Mouse (Mus musculus) heart, embryonic 11.5 days (tissue): ENCODE measurements at regions not wholly inside any gene's neighbourhood (a gene's known extent, or its start where the extent isn't known, plus 50 kb on each side); places are given as distances from the start of the nearest gene placed in this dataset.

Source experiments
- ATAC-seq: fragments of 200-750 bp; cut with Nextera tagmentation; replicated peaks from 2 replicates; pipeline ENCODE4 v1.8.0; 2017; ENCODE audit warnings: moderate library complexity; ENCODE audit not compliant: insufficient number of reproducible peaks, low FRiP score, low TSS enrichment
- H3K27ac ChIP-seq: fragments of 300-500 bp; sonication (generic); 2 replicates; pipeline ENCODE4 v1.5.1; 2014; ENCODE audit warnings: mild to moderate bottlenecking, low read depth, low read length
- H3K27me3 ChIP-seq: fragments of 300-500 bp; sonication (generic); 2 replicates; pipeline ENCODE4 v1.6.1; 2014; ENCODE audit warnings: mild to moderate bottlenecking, low read length, mixed read lengths; ENCODE audit not compliant: control insufficient read depth, insufficient read depth
- H3K36me3 ChIP-seq: fragments of 300-500 bp; sonication (generic); 2 replicates; pipeline ENCODE4 v1.6.1; 2014; ENCODE audit warnings: mild to moderate bottlenecking, low read length, moderate library complexity, mixed read lengths; ENCODE audit not compliant: control insufficient read depth, insufficient read depth
- H3K4me1 ChIP-seq: fragments of 300-500 bp; sonication (generic); 2 replicates; pipeline ENCODE4 v1.6.1; 2014; ENCODE audit warnings: low read length; ENCODE audit not compliant: control insufficient read depth, insufficient read depth
- H3K4me2 ChIP-seq: fragments of 300-500 bp; sonication (generic); 2 replicates; pipeline ENCODE4 v1.6.1; 2014; ENCODE audit warnings: mild to moderate bottlenecking, moderate library complexity
- H3K4me3 ChIP-seq: fragments of 300-500 bp; sonication (generic); 2 replicates; pipeline ENCODE4 v1.5.1; 2014; ENCODE audit warnings: low read depth, low read length
- H3K9ac ChIP-seq: fragments of 300-500 bp; sonication (generic); 2 replicates; pipeline ENCODE4 v1.6.1; 2014; ENCODE audit warnings: mild to moderate bottlenecking, low read depth, low read length, moderate library complexity
- H3K9me3 ChIP-seq: fragments of 300-500 bp; sonication (generic); replicated peaks from 2 replicates; pipeline ENCODE4 v1.6.1; 2016; ENCODE audit warnings: low read length; ENCODE audit not compliant: control insufficient read depth
- WGBS: fragments of 180-500 bp; shearing (Covaris S2); extraction: QIAGEN DNeasy Blood & Tissue Kit; methylation state at CpG from one replicate; pipeline ENCODE4 v1.1.7; 2014; ENCODE audit not compliant: insufficient replicate concordance; 5-methylcytosine and 5-hydroxymethylcytosine counted together

- no peak for ATAC-seq
- Histone ChIP-seq H3K4me1 (peaks cover 81% of the 10 kb centered on the region), H3K9me3 (no peaks in the 10 kb centered on the region), H3K27ac (peak overlapping the region; percentile 95), H3K9ac (peak overlapping the region; percentile 68), H3K36me3 (no peaks in the 10 kb centered on the region), H3K4me2 (peak overlapping the region; percentile 63), H3K27me3 (no peaks in the 10 kb centered on the region), H3K4me3 (no peak overlapping the region)
- WGBS = 54% methylated on average over 5 of the region's 5 CpGs
Measured at GRCm38 (mm10) chr2:30720291-30720690, 83.2 kb downstream of the 1700001O22Rik start.

- no peaks in the 10 kb centered on the region for H3K27me3 ChIP-seq
- no peak for ATAC-seq
- peak overlapping the region; percentile 63 for H3K4me2 ChIP-seq
- peak overlapping the region; percentile 95 for H3K27ac ChIP-seq
- 33% methylated on average over 6 of the region's 8 CpGs for WGBS
- H3K9me3 ChIP-seq = no peaks in the 10 kb centered on the region
- peaks cover 77% of the 10 kb centered on the region for H3K4me1 ChIP-seq
- peak overlapping the region; percentile 68 for H3K9ac ChIP-seq
- no peaks in the 10 kb centered on the region for H3K36me3 ChIP-seq
- H3K4me3 ChIP-seq = no peak overlapping the region
Measured at GRCm38 (mm10) chr2:30719611-30720290, 83.7 kb downstream of the 1700001O22Rik start.

DNA sequence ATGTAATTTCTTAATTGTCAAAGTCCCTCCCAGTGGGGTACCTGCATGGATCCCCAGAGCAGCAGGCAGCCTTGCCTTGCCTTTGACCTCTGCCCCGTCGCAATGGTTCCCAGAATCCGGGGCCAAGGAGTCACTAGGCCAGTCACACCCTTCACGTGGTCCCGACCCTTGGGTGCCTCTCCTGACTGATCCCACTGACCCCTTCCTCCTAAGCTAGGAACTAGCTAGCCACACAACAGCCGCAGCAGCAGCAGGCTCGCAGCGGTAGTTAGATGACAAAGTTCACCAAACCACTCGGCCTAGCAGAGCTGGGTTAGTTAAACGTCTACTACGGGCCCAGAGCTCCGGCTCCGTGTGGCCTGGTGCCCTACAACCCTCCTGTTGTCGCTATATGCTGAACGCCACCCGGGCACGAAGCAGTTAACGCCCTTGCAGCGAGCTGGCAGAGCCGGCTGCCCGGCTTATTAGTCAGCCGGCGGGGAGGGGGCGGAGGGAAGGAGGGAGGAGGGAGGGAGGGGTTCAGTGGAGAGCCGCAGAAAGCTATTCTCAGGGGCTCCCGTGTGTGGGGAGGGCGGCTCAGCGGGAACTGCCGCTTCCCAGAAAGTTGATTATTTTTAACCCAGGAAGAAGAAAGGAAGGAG lies 84.6 kb downstream of the 1700001O22Rik start:
- Histone ChIP-seq H3K4me1 (peaks cover 76% of the 10 kb centered on the region), H3K27ac (peak overlapping the region; percentile 95), H3K36me3 (no peaks in the 10 kb centered on the region), H3K9ac (peak overlapping the region; percentile 68), H3K4me3 (peak overlapping the region; percentile 28), H3K4me2 (peak overlapping the region; percentile 63), H3K27me3 (no peaks in the 10 kb centered on the region), H3K9me3 (no peaks in the 10 kb centered on the region)
- ATAC-seq = peak; percentile 67
- WGBS = under 1% methylated on average over 29 of the region's 29 CpGs

- peak overlapping the region; percentile 95 for H3K27ac ChIP-seq
- H3K9ac ChIP-seq = peak overlapping the region; percentile 63
- H3K36me3 ChIP-seq = no peaks in the 10 kb centered on the region
- H3K4me1 ChIP-seq = peaks cover 73% of the 10 kb centered on the region
- peak overlapping the region; percentile 28 for H3K4me3 ChIP-seq
- ATAC-seq = peak; percentile 71
- H3K27me3 ChIP-seq = no peaks in the 10 kb centered on the region
- H3K9me3 ChIP-seq = no peaks in the 10 kb centered on the region
- under 1% methylated on average over 12 of the region's 12 CpGs for WGBS
- peak overlapping the region; percentile 63 for H3K4me2 ChIP-seq
Measured at GRCm38 (mm10) chr2:30718329-30718675, 85.2 kb downstream of the 1700001O22Rik start.

- Histone ChIP-seq H3K4me2 (peak overlapping the region; percentile 63), H3K9me3 (no peaks in the 10 kb centered on the region), H3K27ac (peak overlapping the region; percentile 95), H3K36me3 (no peaks in the 10 kb centered on the region), H3K9ac (peak overlapping the region; percentile 77), H3K27me3 (no peaks in the 10 kb centered on the region), H3K4me3 (peak overlapping the region; percentile 18; the same call in 1 of the 2 replicates), H3K4me1 (peaks cover 69% of the 10 kb centered on the region)
- no peak for ATAC-seq
- WGBS = 13% methylated on average over 16 of the region's 16 CpGs
Measured at GRCm38 (mm10) chr2:30717566-30718328, 85.7 kb downstream of the 1700001O22Rik start.

DNA sequence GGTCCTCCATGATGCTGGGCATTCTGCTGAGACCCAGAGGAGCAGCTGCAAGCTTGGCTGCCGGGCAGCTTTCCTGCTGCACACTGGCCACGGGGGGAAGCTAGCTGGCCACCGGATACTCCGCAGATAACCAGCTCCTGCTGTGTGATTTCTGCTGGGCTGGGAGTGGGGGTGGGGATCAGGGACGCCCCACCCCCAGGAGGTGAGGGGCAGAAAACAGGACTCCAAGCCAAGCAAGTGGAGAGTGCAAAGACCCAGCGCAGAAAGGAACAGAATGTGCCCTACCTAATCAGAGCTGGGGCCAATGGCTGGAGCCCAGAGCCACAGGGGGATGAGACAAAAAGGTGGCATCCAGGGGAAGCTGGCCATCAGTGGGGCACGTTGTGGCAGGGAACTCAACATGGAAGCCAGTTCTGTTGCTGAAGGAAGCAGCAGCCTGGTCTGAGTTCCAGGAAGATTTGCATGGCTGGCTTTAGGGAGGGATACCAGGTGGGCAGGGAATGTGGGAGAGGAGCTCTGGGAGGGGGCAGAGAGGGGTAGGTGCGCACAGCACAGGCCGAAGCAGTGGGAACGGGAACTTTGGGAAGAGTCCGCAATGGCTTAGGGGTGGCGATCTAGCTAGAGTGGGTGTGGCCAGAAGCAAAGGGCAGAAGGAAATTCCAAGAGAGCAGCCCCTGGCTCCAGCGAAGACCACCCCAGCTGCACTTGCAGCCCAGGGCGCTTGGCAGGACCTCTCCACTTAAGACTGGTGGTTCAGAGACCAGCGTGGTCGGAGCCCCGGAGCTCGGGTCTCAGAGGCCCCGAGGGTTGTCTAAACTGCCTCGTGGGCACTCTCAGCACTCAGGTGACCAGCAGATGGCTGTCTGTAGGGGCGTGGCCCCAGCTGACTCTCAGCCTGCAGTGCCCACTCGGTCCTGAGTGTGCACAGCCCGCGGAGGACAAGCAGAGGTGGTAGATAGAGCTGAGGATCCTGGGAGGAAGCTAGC lies 86.6 kb downstream of the 1700001O22Rik start:
- peak overlapping the region; percentile 77 for H3K9ac ChIP-seq
- peak; percentile 23; the same call in 1 of the 2 replicates for ATAC-seq
- H3K36me3 ChIP-seq = no peaks in the 10 kb centered on the region
- no peaks in the 10 kb centered on the region for H3K9me3 ChIP-seq
- peaks cover 68% of the 10 kb centered on the region for H3K4me1 ChIP-seq
- H3K27ac ChIP-seq = peak overlapping the region; percentile 95
- H3K4me3 ChIP-seq = peak overlapping the region; percentile 18; the same call in 1 of the 2 replicates
- H3K4me2 ChIP-seq = peak overlapping the region; percentile 63
- H3K27me3 ChIP-seq = no peaks in the 10 kb centered on the region
- under 1% methylated on average over 24 of the region's 24 CpGs for WGBS

GRCm38 (mm10) chr2:30715720-30716310 lies 87.6 kb downstream of the 1700001O22Rik start:
- Histone ChIP-seq H3K27me3 (no peaks in the 10 kb centered on the region), H3K9ac (peak overlapping the region; percentile 77), H3K4me1 (peaks cover 65% of the 10 kb centered on the region), H3K27ac (peak overlapping the region; percentile 95), H3K36me3 (no peaks in the 10 kb centered on the region), H3K9me3 (no peaks in the 10 kb centered on the region), H3K4me2 (peak overlapping the region; percentile 63), H3K4me3 (no peak overlapping the region)
- no peak for ATAC-seq
- WGBS = 41% methylated on average over 4 of the region's 4 CpGs
